Mouse (Mus musculus) kidney, adult 2 months (tissue): Measurements from ENCODE around the gene Phyhipl.

Experiments used
- CTCF ChIP-seq: fragments of 200-500 bp; conservative IDR thresholded peaks from 2 replicates; pipeline ENCODE4 v1.5.1; 2011; ENCODE audit warnings: low read depth, mild to moderate bottlenecking, control low read depth, low read length, moderate library complexity, mixed read lengths; ENCODE audit not compliant: insufficient read depth, insufficient read length
- POLR2A ChIP-seq: fragments of 200-500 bp; IDR thresholded peaks from one replicate; pipeline ENCODE4 v1.6.1; 2011; ENCODE audit warnings: low read depth, low read length, control low read depth

DNA sequence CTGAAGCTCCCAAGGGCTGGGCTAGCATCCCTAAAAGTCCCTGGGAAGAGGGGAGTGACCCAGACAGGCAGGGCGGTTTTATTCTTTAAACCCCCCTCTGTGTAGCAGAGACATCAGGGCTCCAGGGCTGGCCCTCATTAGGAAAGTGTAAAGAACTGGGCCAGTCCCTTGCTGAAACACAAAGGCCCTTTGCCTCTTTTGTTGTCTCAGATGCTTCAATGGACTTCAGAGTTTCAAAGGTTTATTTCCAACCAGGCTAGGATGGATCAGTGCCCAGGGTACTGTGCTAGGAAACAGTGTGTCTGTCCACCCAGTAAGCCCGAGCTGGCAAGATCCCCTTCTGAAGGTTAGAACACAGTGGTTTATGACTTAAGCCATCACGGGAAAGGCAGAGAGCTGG, 30.7 kb upstream of the Phyhipl start:
- no peak for TF ChIP-seq POLR2A
- TF ChIP-seq CTCF, result no peak
